Mouse (Mus musculus) MEL (cell line): ENCODE data around the gene Zfp949. TPM values are rescaled to one million over a fixed set of nuclear protein-coding genes. Genes with fewer than 3 reads are reported as not detected.

ENCODE experiments used
- DNase-seq: peaks from one replicate; pipeline ENCODE4 v3.0.0; 2011; ENCODE audit warnings: low read depth, low spot score
- H3K27ac ChIP-seq: 2 replicates; pipeline ENCODE4 v1.5.1; 2012; ENCODE audit warnings: low read depth, mild to moderate bottlenecking, control low read depth, low read length, moderate library complexity; ENCODE audit not compliant: control insufficient read depth
- H3K27me3 ChIP-seq, 2 experiments: fragments of 150-350 bp in 1 of 2; sonication (generic) in 1 of 2; 2 replicates each; pipeline ENCODE4 v1.6.1; 2012; ENCODE audit warnings: low read length in 2 of 2, mild to moderate bottlenecking in 2 of 2, improper control_type of control experiment in 1 of 2, moderate library complexity in 1 of 2; ENCODE audit not compliant: insufficient read depth in 2 of 2, control insufficient read depth in 1 of 2
- H3K36me3 ChIP-seq, 2 experiments: 2 replicates each; pipeline ENCODE4 v1.6.1; 2012 to 2014; ENCODE audit warnings: low read length in 2 of 2, improper control_type of control experiment in 1 of 2, inconsistent platforms in 1 of 2, mild to moderate bottlenecking in 1 of 2; ENCODE audit not compliant: insufficient read depth in 2 of 2, control insufficient read depth in 1 of 2
- H3K4me1 ChIP-seq, 2 experiments: fragments of 150-350 bp in 1 of 2; sonication (generic) in 1 of 2; 2 replicates each; pipeline ENCODE4 v1.6.1; 2012; ENCODE audit warnings: low read length in 2 of 2, improper control_type of control experiment in 1 of 2, mild to moderate bottlenecking in 1 of 2; ENCODE audit not compliant: insufficient read depth in 2 of 2, control insufficient read depth in 1 of 2
- H3K4me3 ChIP-seq, 2 experiments: fragments of 150-350 bp in 1 of 2; sonication (generic) in 1 of 2; 2 replicates each; pipeline ENCODE4 v1.5.1; 2012; ENCODE audit warnings: low read depth in 2 of 2, low read length in 2 of 2, mild to moderate bottlenecking in 2 of 2, moderate library complexity in 2 of 2, control low read depth in 1 of 2, improper control_type of control experiment in 1 of 2; ENCODE audit not compliant: control insufficient read depth in 1 of 2, insufficient read depth in 1 of 2
- H3K79me2 ChIP-seq: 2 replicates; pipeline ENCODE4 v1.6.1; 2012; ENCODE audit warnings: mild to moderate bottlenecking, low read length, moderate library complexity; ENCODE audit not compliant: control insufficient read depth, poor library complexity, insufficient read depth
- H3K9ac ChIP-seq: 2 replicates; pipeline ENCODE4 v1.6.1; 2012; ENCODE audit warnings: low read depth, mild to moderate bottlenecking, control low read depth, low read length, moderate library complexity; ENCODE audit not compliant: control insufficient read depth, poor library complexity, severe bottlenecking
- H3K9me3 ChIP-seq: fragments of 150-350 bp; sonication (generic); replicated peaks from 2 replicates; pipeline ENCODE4 v1.6.1; 2012; ENCODE audit warnings: mild to moderate bottlenecking, low read length, improper control_type of control experiment, moderate library complexity; ENCODE audit not compliant: insufficient read depth
- BHLHE40 ChIP-seq: IDR thresholded peaks from 2 replicates; pipeline ENCODE4 v1.6.1; 2012; ENCODE audit warnings: low read depth, mild to moderate bottlenecking, inconsistent platforms, low read length, improper control_type of control experiment, borderline replicate concordance
- CHD1 ChIP-seq: IDR thresholded peaks from 2 replicates; pipeline ENCODE4 v1.6.1; 2012; ENCODE audit warnings: low read depth, mild to moderate bottlenecking, inconsistent platforms, low read length, improper control_type of control experiment
- CTCF ChIP-seq, 3 experiments: IDR thresholded peaks in 2 of 3; conservative IDR thresholded peaks in 1 of 3; 2 replicates each; pipeline ENCODE4 v1.5.1; 2011 to 2012; ENCODE audit warnings: low read length in 3 of 3, low read depth in 2 of 3, mild to moderate bottlenecking in 2 of 3, improper control_type of control experiment in 1 of 3, inconsistent platforms in 1 of 3, mixed read lengths in 1 of 3, moderate library complexity in 1 of 3; ENCODE audit not compliant: control insufficient read depth in 1 of 3, insufficient read depth in 1 of 3, poor library complexity in 1 of 3, severe bottlenecking in 1 of 3
- E2F4 ChIP-seq: IDR thresholded peaks from 2 replicates; pipeline ENCODE4 v1.6.1; 2011; ENCODE audit warnings: low read depth, low read length, improper control_type of control experiment, borderline replicate concordance
- ELF1 ChIP-seq: IDR thresholded peaks from 2 replicates; pipeline ENCODE4 v1.6.1; 2014; ENCODE audit warnings: low read depth, mild to moderate bottlenecking, inconsistent platforms, low read length, improper control_type of control experiment, moderate library complexity
- GABPA ChIP-seq: IDR thresholded peaks from 2 replicates; pipeline ENCODE4 v1.6.1; 2012; ENCODE audit warnings: low read depth, mild to moderate bottlenecking, inconsistent platforms, low read length, improper control_type of control experiment, moderate library complexity
- GATA1 ChIP-seq: IDR thresholded peaks from 2 replicates; pipeline ENCODE4 v1.6.1; 2011; ENCODE audit warnings: low read depth, low read length, improper control_type of control experiment
- HCFC1 ChIP-seq: IDR thresholded peaks from 2 replicates; pipeline ENCODE4 v1.6.1; 2012; ENCODE audit warnings: low read depth, mild to moderate bottlenecking, inconsistent platforms, low read length, improper control_type of control experiment, moderate library complexity
- JUND ChIP-seq: IDR thresholded peaks from 2 replicates; pipeline ENCODE4 v1.6.1; 2011; ENCODE audit warnings: low read depth, mild to moderate bottlenecking, improper control_type of control experiment, low read length
- MAX ChIP-seq: IDR thresholded peaks from 2 replicates; pipeline ENCODE4 v1.6.1; 2011; ENCODE audit warnings: low read length, improper control_type of control experiment
- MAZ ChIP-seq: IDR thresholded peaks from 2 replicates; pipeline ENCODE4 v1.6.1; 2012; ENCODE audit warnings: low read depth, mild to moderate bottlenecking, inconsistent platforms, low read length, improper control_type of control experiment
- MYB ChIP-seq: IDR thresholded peaks from 2 replicates; pipeline ENCODE4 v1.6.1; 2011; ENCODE audit warnings: mild to moderate bottlenecking, low read depth, low read length, improper control_type of control experiment
- NELFE ChIP-seq: IDR thresholded peaks from 2 replicates; pipeline ENCODE4 v1.6.1; 2011; ENCODE audit warnings: low read depth, low read length, improper control_type of control experiment
- POLR2A ChIP-seq, 2 experiments: IDR thresholded peaks; 2 replicates each; pipeline ENCODE4 v1.6.1; 2011 to 2012; ENCODE audit warnings: low read length in 2 of 2, mild to moderate bottlenecking in 2 of 2, control low read depth in 1 of 2, improper control_type of control experiment in 1 of 2, low read depth in 1 of 2, moderate library complexity in 1 of 2; ENCODE audit not compliant: control insufficient read depth in 1 of 2, insufficient read depth in 1 of 2, poor library complexity in 1 of 2
- POLR2AphosphoS2 ChIP-seq: IDR thresholded peaks from 2 replicates; pipeline ENCODE4 v1.6.1; 2011; ENCODE audit warnings: low read length, improper control_type of control experiment
- RAD21 ChIP-seq: IDR thresholded peaks from 2 replicates; pipeline ENCODE4 v1.6.1; 2011; ENCODE audit warnings: mild to moderate bottlenecking, low read depth, low read length, improper control_type of control experiment
- SIN3A ChIP-seq: IDR thresholded peaks from 2 replicates; pipeline ENCODE4 v1.6.1; 2012; ENCODE audit warnings: low read length, improper control_type of control experiment, inconsistent platforms
- SMC3 ChIP-seq: IDR thresholded peaks from 2 replicates; pipeline ENCODE4 v1.6.1; 2011; ENCODE audit warnings: low read depth, low read length, improper control_type of control experiment
- TAL1 ChIP-seq: IDR thresholded peaks from 2 replicates; pipeline ENCODE4 v1.6.1; 2012; ENCODE audit warnings: mild to moderate bottlenecking, inconsistent platforms, low read length, moderate library complexity, mixed read lengths
- TBP ChIP-seq: IDR thresholded peaks from 2 replicates; pipeline ENCODE4 v1.8.0; 2011; ENCODE audit warnings: low read depth, low read length, improper control_type of control experiment
- USF1 ChIP-seq: IDR thresholded peaks from 2 replicates; pipeline ENCODE4 v1.6.1; 2014; ENCODE audit warnings: low read depth, mild to moderate bottlenecking, inconsistent platforms, low read length, improper control_type of control experiment, moderate library complexity
- USF2 ChIP-seq, 2 experiments: IDR thresholded peaks; 2 replicates each; pipeline ENCODE4 v1.6.1; 2011 to 2012; ENCODE audit warnings: improper control_type of control experiment in 2 of 2, low read length in 2 of 2, borderline replicate concordance in 1 of 2, inconsistent platforms in 1 of 2, low read depth in 1 of 2, mild to moderate bottlenecking in 1 of 2; ENCODE audit not compliant: insufficient read depth in 1 of 2
- ZNF384 ChIP-seq: IDR thresholded peaks from 2 replicates; pipeline ENCODE4 v1.6.1; 2012; ENCODE audit warnings: low read depth, mild to moderate bottlenecking, inconsistent platforms, low read length, improper control_type of control experiment
- polyA plus RNA-seq, 2 experiments: library from polyadenylated mRNA; stranded (reverse) in 1 of 2; unstranded in 1 of 2; fragments of >175 nt in 1 of 2; fragments of >200 nt in 1 of 2; gene quantifications; 2 replicates each; pipeline versions ENCODE4 v1.2.1 to v1.2.4; 2012; ENCODE audit warnings: low replicate concordance in 2 of 2, low read depth in 1 of 2; ENCODE audit not compliant: insufficient read length in 2 of 2, insufficient read depth in 1 of 2, missing spikeins in 1 of 2
- total RNA-seq: library from RNA; depleted of rRNA; stranded (reverse); fragments of 300-350 nt; gene quantifications from 2 replicates; pipeline ENCODE4 v1.2.3, GENCODE M21; 2012

Gene Zfp949
- total and polyA plus RNA-seq, 3 experiments: 4.5 to 4.6 TPM; not detected in 1

GRCm38 (mm10) chr9:88547851-88548613, at the start of gene Zfp949 (continued):
- TF ChIP-seq SIN3A (peak; percentile 98), POLR2AphosphoS2 (no peak), MAZ (peak; percentile 51; the same call in 1 of the 2 replicates), TAL1 (no peak), E2F4 (no peak), NELFE (peak; percentile 39)

GRCm38 (mm10) chr9:88500112-88500511, 47.7 kb upstream of the Zfp949 start:
- 0 out of 4 replicates have a peak, but pooled peaks cover 0 to 2% of the 10 kb centered on the region in 2 experiments for H3K4me1 ChIP-seq
- no peak overlapping the region for H3K4me3 ChIP-seq
- no peaks in the 10 kb centered on the region for H3K36me3 ChIP-seq
- TF ChIP-seq E2F4 (no peak), USF2 (IDR thresholded peaks at IDR 0.05; ENCODE audit: borderline replicate concordance in 1 of 2, insufficient read depth in 1 of 2, low read depth in 1 of 2, low read length in 2 of 2) (no peak), ELF1 (no peak), MAX (no peak), GATA1 (no peak), USF1 (peak; percentile 59), CHD1 (no peak), ZNF384 (no peak)
- DNase-seq: no peak
- no peaks in the 10 kb centered on the region for H3K9me3 ChIP-seq
- H3K27me3 ChIP-seq: peaks cover 15% of the 10 kb centered on the region in 2 experiments
- no peaks in the 10 kb centered on the region for H3K79me2 ChIP-seq
- no peak overlapping the region for H3K9ac ChIP-seq
- no peak overlapping the region for H3K27ac ChIP-seq

- 0 out of 4 replicates have a peak, but pooled peaks cover 0 to 2% of the 10 kb centered on the region in 2 experiments for H3K4me1 ChIP-seq
- H3K4me3 ChIP-seq: no peak overlapping the region
- TF ChIP-seq BHLHE40 (no peak), SIN3A (no peak), RAD21 (no peak), MYB (no peak), ELF1 (no peak), JUND (no peak), HCFC1 (no peak), GABPA (no peak), GATA1 (no peak), TBP (no peak), POLR2A (IDR thresholded peaks at IDR 0.05; ENCODE audit: control insufficient read depth in 1 of 2, insufficient read depth in 1 of 2, low read depth in 1 of 2, low read length in 2 of 2, poor library complexity in 1 of 2) (no peak), CTCF (IDR thresholded peaks at IDR 0.05 in 2 of 3, conservative IDR thresholded peaks at IDR 0.05 in 1 of 3; ENCODE audit: control insufficient read depth in 1 of 3, insufficient read depth in 1 of 3, low read depth in 2 of 3, low read length in 3 of 3, poor library complexity in 1 of 3, severe bottlenecking in 1 of 3) (no peak), SMC3 (no peak)
- no peak for DNase-seq
- H3K79me2 ChIP-seq: no peaks in the 10 kb centered on the region
- H3K36me3 ChIP-seq: no peaks in the 10 kb centered on the region
- H3K27ac ChIP-seq: no peak overlapping the region
- H3K9me3 ChIP-seq: no peaks in the 10 kb centered on the region
- peaks cover 7 to 14% of the 10 kb centered on the region in 2 experiments for H3K27me3 ChIP-seq
- no peak overlapping the region for H3K9ac ChIP-seq
Measured at GRCm38 (mm10) chr9:88501846-88502245, 46.0 kb upstream of the Zfp949 start.
